Mouse (Mus musculus) CD4-positive naive resting alpha-beta T cell, adult 76 days (primary cell): ENCODE data around the gene Acsm5. TPM values are rescaled to one million over a fixed set of nuclear protein-coding genes. Genes with fewer than 3 reads are reported as not detected.

Source experiments
- total RNA-seq: library from RNA; stranded (reverse); gene quantifications from one replicate; pipeline ENCODE4 v1.2.4, GENCODE M21; 2023

Gene Acsm5
- not detected for total RNA-seq

GRCm38 (mm10) chr7:119519163-119519562 lies at the start of gene Acsm5:
TSS of gene Acsm5 (plus strand) at chr7:119519463.

GRCm38 (mm10) chr7:119479256-119479655 lies 40.0 kb upstream of the Acsm5 start, which contains the start of gene Umod:
TSS of gene Umod (minus strand) at chr7:119479282.

GRCm38 (mm10) chr7:119523389-119523788 lies 4.1 kb downstream of the Acsm5 start, which contains the start of gene Pdilt:
TSS of gene Pdilt (minus strand) at chr7:119523489.

GRCm38 (mm10) chr7:119554040-119554439 lies 34.8 kb downstream of the Acsm5 start, which contains the start of gene Acsm2:
TSS of gene Acsm2 (plus strand) at chr7:119554340.

Other genes with a start within 250 kb of the Acsm5 start
- gene Gp2, start 60.2 kb upstream of the Acsm5 start, total RNA-seq, result 0.85 TPM
- gene Umod, start 40.2 kb upstream of the Acsm5 start, total RNA-seq, result not detected
- gene Pdilt, start 4.0 kb downstream of the Acsm5 start, total RNA-seq, result not detected
- not detected for gene Acsm2, start 34.9 kb downstream of the Acsm5 start, total RNA-seq
- gene Acsm1, start 87.6 kb downstream of the Acsm5 start, total RNA-seq, result not detected
- gene Acsm4, start 170.6 kb downstream of the Acsm5 start, total RNA-seq, result not detected
- 96.7 TPM for gene Thumpd1, start 201.3 kb downstream of the Acsm5 start, total RNA-seq
- not detected for gene Acsm3, start 241.5 kb downstream of the Acsm5 start, total RNA-seq